9 mouse cellular contexts compared by ENCODE assay signal in the genomic region with DNA sequence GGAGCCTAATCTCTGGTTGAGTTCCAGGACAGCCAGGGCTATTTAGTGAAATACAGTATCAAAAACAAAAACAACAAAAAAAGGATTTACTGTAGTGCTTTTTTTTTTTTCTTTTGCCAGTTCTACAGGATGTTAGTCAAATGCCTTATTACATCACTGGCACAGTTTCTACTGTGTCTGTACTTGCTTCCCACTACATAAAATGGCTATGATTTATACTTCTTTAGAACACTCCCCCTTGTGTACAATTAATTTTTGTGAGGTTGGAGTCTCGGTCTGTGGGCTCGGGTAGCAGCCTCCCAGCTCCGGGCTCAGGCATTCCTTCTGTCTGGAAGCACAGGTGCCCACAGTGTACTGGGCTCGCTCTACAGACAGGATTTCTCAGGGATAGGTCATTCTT. TPM values are rescaled to one million over a fixed set of nuclear protein-coding genes. Genes with fewer than 3 reads are reported as not detected.
A peak's percentile ranks its signal among the peaks of the same experiment; 100 is the strongest.
DNase-seq lines count a peak whose midpoint lies in the region; ATAC-seq and TF ChIP-seq lines count a peak whose summit lies in the region.
"Had no signal": no experiment of that assay in that cellular context is flagged by ENCODE, and none has a peak within 500 bp of the region (broad histone marks: within the 10 kb centered on the region; RNA-seq: fewer than 3 reads in every experiment).

No protein-coding gene starts in this region.

- no peak for DNase-seq in kidney, postnatal 36 days
- no peak for DNase-seq in G1E (ENCODE audit: low spot score)
- DNase-seq in hindbrain, embryonic 10.5 days (ENCODE audit: low spot score), result peak; percentile 6
- no peak for DNase-seq in layer of hippocampus, adult 9-10 months (ENCODE audit: low spot score)
- no peak for DNase-seq in spleen, postnatal 4 days (ENCODE audit: low spot score in 2 of 2)
- DNase-seq in right cerebral cortex, postnatal 36 days (ENCODE audit: low spot score in 2 of 2), result no peak

- no peak for ATAC-seq in kidney, embryonic 14.5 days (ENCODE audit: low FRiP score, low TSS enrichment)
- ATAC-seq in G1E (ENCODE audit: extremely low read depth, insufficient number of reproducible peaks, low FRiP score, poor library complexity, severe bottlenecking), result no peak
- ATAC-seq in midbrain, embryonic 13.5 days, result no peak

- H3K27me3 ChIP-seq in kidney, embryonic 14.5 days (ENCODE audit: control insufficient read depth, insufficient read depth, low read length), result no peaks in the 10 kb centered on the region
- H3K27me3 ChIP-seq in G1E (ENCODE audit: insufficient read depth, low read length), result peaks cover 14% of the 10 kb centered on the region
- H3K27me3 ChIP-seq in hindbrain, embryonic 10.5 days (ENCODE audit: insufficient read depth, poor library complexity, severe bottlenecking), result peaks cover 26% of the 10 kb centered on the region
- H3K27me3 ChIP-seq in midbrain, embryonic 13.5 days, result peaks cover 18% of the 10 kb centered on the region

- H3K9ac ChIP-seq in kidney, embryonic 14.5 days (ENCODE audit: low read depth, low read length), result 0 out of 2 replicates have a peak overlapping the region, but pooled peaks have one; percentile 96
- no peak overlapping the region for H3K9ac ChIP-seq in midbrain, embryonic 13.5 days (replicated peaks)

- WGBS in kidney, embryonic 14.5 days, result 7% methylated on average over 4 of the region's 4 CpGs
- WGBS in hindbrain, embryonic 10.5 days, result 31% methylated on average over 4 of the region's 4 CpGs
- WGBS in midbrain, embryonic 13.5 days, result 19% methylated on average over 4 of the region's 4 CpGs

- no peaks in the 10 kb centered on the region for H3K9me3 ChIP-seq in kidney, embryonic 14.5 days (ENCODE audit: control insufficient read depth, low read length)
- H3K9me3 ChIP-seq in G1E (replicated peaks), result no peaks in the 10 kb centered on the region
- H3K9me3 ChIP-seq in hindbrain, embryonic 10.5 days, result no peaks in the 10 kb centered on the region
- H3K9me3 ChIP-seq in midbrain, embryonic 13.5 days, result no peaks in the 10 kb centered on the region

- no peak for TF ChIP-seq CTCF in G1E (IDR thresholded peaks at IDR 0.05; ENCODE audit: low read depth, low read length)

- peaks cover 17% of the 10 kb centered on the region for H3K4me1 ChIP-seq in kidney, embryonic 14.5 days (ENCODE audit: control insufficient read depth, insufficient read depth, low read length)
- H3K4me1 ChIP-seq in G1E (ENCODE audit: insufficient read depth, low read depth, low read length), result peaks cover 25% of the 10 kb centered on the region
- peaks cover 23% of the 10 kb centered on the region for H3K4me1 ChIP-seq in hindbrain, embryonic 10.5 days (replicated peaks)
- H3K4me1 ChIP-seq in midbrain, embryonic 13.5 days (replicated peaks), result peaks cover 23% of the 10 kb centered on the region

- no peaks in the 10 kb centered on the region for H3K36me3 ChIP-seq in kidney, embryonic 14.5 days (ENCODE audit: control insufficient read depth, insufficient read depth, low read length)
- peaks cover 8% of the 10 kb centered on the region for H3K36me3 ChIP-seq in G1E (replicated peaks)
- no peaks in the 10 kb centered on the region for H3K36me3 ChIP-seq in hindbrain, embryonic 10.5 days
- no peaks in the 10 kb centered on the region for H3K36me3 ChIP-seq in midbrain, embryonic 13.5 days

- H3K27ac ChIP-seq in kidney, embryonic 14.5 days (ENCODE audit: low read depth, low read length), result no peak overlapping the region
- H3K27ac ChIP-seq in hindbrain, embryonic 10.5 days, result no peak overlapping the region
- no peak overlapping the region for H3K27ac ChIP-seq in midbrain, embryonic 13.5 days

- H3K4me3 ChIP-seq in kidney, embryonic 14.5 days (ENCODE audit: low read length), result peak overlapping the region; percentile 99
- H3K4me3 ChIP-seq in G1E (ENCODE audit: low read depth, low read length), result peak overlapping the region; percentile 94; the same call in 1 of the 2 replicates
- peak overlapping the region; percentile 100 for H3K4me3 ChIP-seq in hindbrain, embryonic 10.5 days
- H3K4me3 ChIP-seq in midbrain, embryonic 13.5 days (replicated peaks), result peak overlapping the region; percentile 100

- H3K4me2 ChIP-seq in kidney, embryonic 14.5 days (replicated peaks; ENCODE audit: low read depth, low read length), result peak overlapping the region; percentile 85
- H3K4me2 ChIP-seq in midbrain, embryonic 13.5 days (replicated peaks), result peak overlapping the region; percentile 72

RNA-seq across cellular contexts. Expression of a gene that starts 1.1 kb away (rescaled TPM):
- 17.8 and 24.5 TPM in 2 replicates for polyA plus RNA-seq in kidney, embryonic 14.5 days (2014; fragmentation: Nextera tagmentation; extraction: Ambion mirVana)
- 28.5 and 36.9 TPM in 2 replicates for total RNA-seq in G1E (2014; fragmentation: Nextera tagmentation)
- total RNA-seq in G1E (2017), result 47.1 and 47.7 TPM in 2 replicates
- 8.1 and 16.4 TPM in 2 replicates for polyA plus RNA-seq in G1E (2012)
- polyA plus RNA-seq in hindbrain, embryonic 10.5 days (2016; fragmentation: Nextera tagmentation; extraction: Ambion mirVana), result 23.3 and 24.4 TPM in 2 replicates
- polyA plus RNA-seq in midbrain, embryonic 13.5 days (2015; fragmentation: Nextera tagmentation; extraction: Ambion mirVana), result 28.3 and 29.9 TPM in 2 replicates

RNA-seq across cellular contexts. Expression of a gene that starts 34.1 kb away (rescaled TPM):
- 1,092 and 1,386 TPM in 2 replicates for polyA plus RNA-seq in kidney, embryonic 14.5 days (2014; fragmentation: Nextera tagmentation; extraction: Ambion mirVana)
- total RNA-seq in G1E (2014; fragmentation: Nextera tagmentation) (1,636 and 2,110 TPM in 2 replicates), G1E (2017) (2,016 and 2,418 TPM in 2 replicates)
- polyA plus RNA-seq in G1E (2012), result 197 and 458 TPM in 2 replicates
- 893 and 1,134 TPM in 2 replicates for polyA plus RNA-seq in hindbrain, embryonic 10.5 days (2016; fragmentation: Nextera tagmentation; extraction: Ambion mirVana)
- polyA plus RNA-seq in midbrain, embryonic 13.5 days (2015; fragmentation: Nextera tagmentation; extraction: Ambion mirVana), result 1,494 and 1,520 TPM in 2 replicates

RNA-seq across cellular contexts. Expression of a gene that starts 54.2 kb away (rescaled TPM):
- polyA plus RNA-seq in kidney, embryonic 14.5 days (2014; fragmentation: Nextera tagmentation; extraction: Ambion mirVana), result not detected in 2 replicates
- total RNA-seq in G1E (2014; fragmentation: Nextera tagmentation), result not detected in 2 replicates
- 0.17 TPM in 1 of 2 replicates, not detected in the other for total RNA-seq in G1E (2017)
- not detected in 2 replicates for polyA plus RNA-seq in G1E (2012)
- polyA plus RNA-seq in hindbrain, embryonic 10.5 days (2016; fragmentation: Nextera tagmentation; extraction: Ambion mirVana), result 0.34 TPM in 1 of 2 replicates, not detected in the other
- 0.28 and 0.39 TPM in 2 replicates for polyA plus RNA-seq in midbrain, embryonic 13.5 days (2015; fragmentation: Nextera tagmentation; extraction: Ambion mirVana)
- polyA plus RNA-seq: small intestine, adult 2 months had no signal
